Mouse (Mus musculus) CD4-positive helper T cell, adult 2 months (primary cell): ENCODE results near the gene Olfr1037.
"Not testable (repeated sequence)": the region's sequence is repeated elsewhere in the genome, so short reads cannot be mapped to it uniquely, and the experiment has no call there.

Experiments
- DNase-seq: peaks from one replicate; pipeline ENCODE4 v3.0.0-alpha.2; 2012; ENCODE audit warnings: low read depth, missing footprints, low spot score

The Olfr1037 gene

GRCm38 (mm10) chr2:86087285-86087684 lies at the start of gene Olfr1037:
Gene Olfr1037 (minus strand): TSS chr2:86087385.
- DNase-seq: no peak

- DNase-seq: no peak
Measured at GRCm38 (mm10) chr2:86135828-86136227, 48.6 kb upstream of the Olfr1037 start, which contains the start of gene Olfr1039. Gene Olfr1039 (minus strand): TSS chr2:86135928.

- not testable (repeated sequence) for DNase-seq
Measured at GRCm38 (mm10) chr2:86080478-86080877, 6.7 kb downstream of the Olfr1037 start.

- DNase-seq: not testable (repeated sequence)
Measured at GRCm38 (mm10) chr2:86073692-86074091, 13.5 kb downstream of the Olfr1037 start, which contains the start of gene Olfr1036. Gene Olfr1036 (plus strand): TSS chr2:86073992.

- no peak for DNase-seq
Measured at GRCm38 (mm10) chr2:86070189-86070588, 17.0 kb downstream of the Olfr1037 start.

- not testable (repeated sequence) for DNase-seq
Measured at GRCm38 (mm10) chr2:86063766-86064165, 23.4 kb downstream of the Olfr1037 start.

- DNase-seq: not testable (repeated sequence)
Measured at GRCm38 (mm10) chr2:86050777-86051176, 36.4 kb downstream of the Olfr1037 start.

GRCm38 (mm10) chr2:86045561-86045960 lies 41.6 kb downstream of the Olfr1037 start, which contains the start of gene Olfr1034:
Gene Olfr1034 (plus strand): TSS chr2:86045861.
- no peak for DNase-seq
